Mouse (Mus musculus) kidney, adult 2 months (tissue): Measurements from ENCODE around the gene Foxp1.

Source experiments
- CTCF ChIP-seq: fragments of 200-500 bp; conservative IDR thresholded peaks from 2 replicates; pipeline ENCODE4 v1.5.1; 2011; ENCODE audit warnings: low read depth, mild to moderate bottlenecking, control low read depth, low read length, moderate library complexity, mixed read lengths; ENCODE audit not compliant: insufficient read depth, insufficient read length
- POLR2A ChIP-seq: fragments of 200-500 bp; IDR thresholded peaks from one replicate; pipeline ENCODE4 v1.6.1; 2011; ENCODE audit warnings: low read depth, low read length, control low read depth

- no peak for TF ChIP-seq CTCF
- TF ChIP-seq POLR2A: no peak
Measured at GRCm38 (mm10) chr6:99261737-99262130, 260.8 kb downstream of the Foxp1 start.
